ENCODE assay signal across 8 mouse cellular contexts in the genomic region with DNA sequence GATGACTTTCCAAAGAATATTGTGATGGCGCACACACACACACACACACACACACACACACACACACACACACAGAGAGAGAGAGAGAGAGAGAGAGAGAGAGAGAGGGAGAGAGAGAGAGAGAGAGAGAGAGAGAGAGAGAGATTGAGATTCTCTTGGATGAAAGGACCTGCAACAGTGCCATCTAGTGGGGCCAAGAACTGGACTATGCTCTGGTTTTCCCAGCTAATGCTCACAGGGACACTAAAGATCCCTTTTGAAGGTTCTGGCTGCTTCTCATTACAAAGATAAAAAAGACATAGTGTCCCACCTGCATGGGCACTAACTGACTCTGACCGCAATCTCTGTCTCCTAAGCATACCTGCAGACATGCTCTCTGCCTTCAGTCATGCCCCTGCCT. TPM values are rescaled to one million over a fixed set of nuclear protein-coding genes. Genes with fewer than 3 reads are reported as not detected.
DNase-seq lines count a peak whose midpoint lies in the region.
"Had no signal": no experiment of that assay in that cellular context is flagged by ENCODE, and none has a peak within 500 bp of the region (broad histone marks: within the 10 kb centered on the region; RNA-seq: fewer than 3 reads in every experiment).

No protein-coding gene starts in this region.

- peak; percentile 38 to 76 for DNase-seq in adrenal gland, adult (ENCODE audit: inconsistent age in 2 of 2, low spot score in 1 of 2)
- DNase-seq in embryo, embryonic 11.5 days (ENCODE audit: low read depth, low spot score): peak; percentile 43
- DNase-seq in heart, adult 8-10 months (ENCODE audit: low spot score): peak; percentile 21
- peak; percentile 44 for DNase-seq in kidney, adult 9 months
- DNase-seq in left cerebral cortex, postnatal 14 days (ENCODE audit: low spot score in 2 of 2): peak; percentile 64 to 76
- DNase-seq in lung, postnatal 14 days: peak; percentile 66
- peak; percentile 35 for DNase-seq in right cerebral cortex, adult 18-20 months

- intact Hi-C loops in left cerebral cortex, postnatal 14 days (cut with DNase I): loop anchor here (2.0 kb wide), 1 partner anchor 163 kb away; no protein-coding TSS in a partner anchor

RNA-seq across cellular contexts. Expression of a gene that starts 32.8 kb away (rescaled TPM):
- total RNA-seq in heart, adult 8-10 months (2022): not detected
- total RNA-seq in left cerebral cortex, postnatal 14 days (2021): not detected
- total RNA-seq: MEL had no signal

RNA-seq across cellular contexts. Expression of a gene that starts 46.8 kb away (rescaled TPM):
- not detected for total RNA-seq in heart, adult 8-10 months (2022)
- total RNA-seq in left cerebral cortex, postnatal 14 days (2021): not detected
- total RNA-seq: MEL had no signal

RNA-seq across cellular contexts. Expression of a gene that starts 55.0 kb away (rescaled TPM):
- not detected for total RNA-seq in heart, adult 8-10 months (2022)
- not detected for total RNA-seq in left cerebral cortex, postnatal 14 days (2021)
- total RNA-seq: MEL had no signal

Comparison
In these comparisons a context has a peak if more than half of its experiments do, and no peak if none do; other contexts are left out.
1. Peak in every context shown above with its lines: DNase-seq.